Mouse (Mus musculus): ENCODE data around the gene Ahnak. TPM values are rescaled to one million over a fixed set of nuclear protein-coding genes. Genes with fewer than 3 reads are reported as not detected.
"Not testable (repeated sequence)": the region's sequence is repeated elsewhere in the genome, so short reads cannot be mapped to it uniquely, and the experiment has no call there.

Ahnak gene
- total RNA-seq, 2 experiments from 2014 or later, result 372 to 659 TPM

GRCm38 (mm10) chr19:9083892-9084291, 94.8 kb downstream of the Ahnak start:
- ATAC-seq (ENCODE audit: poor library complexity, severe bottlenecking), result not testable (repeated sequence)

- ATAC-seq (ENCODE audit: poor library complexity, severe bottlenecking), result peak; percentile 52; the same call in 1 of the 2 replicates
Measured at GRCm38 (mm10) chr19:9087821-9088220, 98.7 kb downstream of the Ahnak start, which contains the start of gene Scgb1a1. Gene Scgb1a1 (minus strand): TSS chr19:9087958.

DNA sequence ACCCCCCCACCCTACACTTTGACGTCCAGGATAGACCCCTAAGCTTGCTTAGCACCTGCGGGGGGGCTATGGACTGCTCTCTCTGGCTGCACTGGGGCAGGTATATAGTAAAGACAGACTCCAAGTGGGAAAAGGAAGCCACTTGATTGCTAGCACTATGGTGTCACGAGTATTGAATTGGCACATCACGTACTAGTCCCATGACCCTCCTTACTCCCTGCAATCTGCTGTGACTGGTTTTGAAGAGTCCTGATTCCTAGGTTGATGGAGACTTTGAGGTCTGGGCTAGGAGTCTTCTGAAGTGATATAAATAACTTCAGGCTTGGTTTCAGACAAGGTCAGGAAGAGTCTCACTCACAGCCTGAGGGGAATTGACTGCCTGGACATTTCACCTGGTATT, 101.1 kb downstream of the Ahnak start:
- no peak for ATAC-seq (ENCODE audit: poor library complexity, severe bottlenecking)

- ATAC-seq (ENCODE audit: poor library complexity, severe bottlenecking), result no peak
Measured at GRCm38 (mm10) chr19:9090709-9091108, 101.6 kb downstream of the Ahnak start.

DNA sequence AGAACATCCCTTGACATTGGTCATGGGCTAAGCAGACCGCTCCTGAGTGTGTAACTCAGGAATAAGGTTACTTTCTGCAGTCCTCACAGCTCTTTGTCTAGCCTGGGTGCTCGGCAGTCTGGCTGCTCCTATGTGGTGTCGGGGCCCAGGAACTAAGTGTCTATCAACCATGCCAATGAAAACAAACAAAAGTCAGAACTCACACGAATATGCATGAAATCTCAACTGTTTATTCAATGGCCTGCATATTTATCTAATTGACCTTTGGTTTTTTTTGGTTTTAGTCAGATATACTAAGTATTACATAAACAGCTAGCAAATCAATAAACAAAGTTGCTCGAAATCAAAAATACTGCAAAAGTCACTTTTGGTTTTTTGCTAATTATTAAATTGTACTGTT, 106.0 kb downstream of the Ahnak start:
- no peak for ATAC-seq (ENCODE audit: poor library complexity, severe bottlenecking)

DNA sequence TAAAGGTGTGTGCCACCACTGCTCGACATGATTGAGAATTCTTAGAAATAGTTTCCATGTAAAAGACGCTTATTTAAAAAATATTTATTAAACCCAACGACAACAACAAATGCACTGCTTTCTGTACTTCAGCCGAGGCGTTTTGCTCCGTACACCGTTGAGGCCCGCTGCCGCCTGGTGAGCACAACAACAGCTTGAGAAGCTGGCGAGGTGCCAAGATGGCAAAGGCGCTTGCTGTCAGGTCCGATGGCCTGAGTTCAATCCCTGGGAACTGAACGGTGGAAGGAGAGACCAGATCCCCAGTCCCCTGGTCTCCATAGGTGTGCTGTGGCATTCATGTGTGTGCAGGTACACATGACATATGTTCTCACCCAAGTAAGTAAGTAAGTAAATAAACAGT, 108.4 kb downstream of the Ahnak start:
- ATAC-seq (ENCODE audit: poor library complexity, severe bottlenecking), result no peak

DNA sequence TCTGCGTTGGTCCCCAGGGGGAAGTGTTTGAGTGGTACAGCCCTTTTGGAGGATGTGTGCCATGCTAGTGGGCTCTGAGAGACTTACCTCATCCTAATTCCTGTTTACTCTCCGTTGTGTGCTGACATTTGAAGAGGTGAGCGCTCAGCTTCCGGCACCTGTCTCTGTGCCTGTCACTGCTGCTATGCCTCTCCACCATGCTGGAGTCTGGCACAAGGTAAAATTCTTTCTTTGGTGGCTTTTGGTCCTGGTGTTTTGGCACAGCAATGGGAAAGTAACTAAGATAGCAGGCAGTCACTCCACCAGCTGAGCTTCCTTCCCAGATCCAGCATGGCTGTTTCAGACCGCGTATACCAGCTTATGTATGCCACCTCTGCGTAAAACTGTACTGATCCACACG, 110.7 kb downstream of the Ahnak start:
- ATAC-seq (ENCODE audit: poor library complexity, severe bottlenecking), result no peak

GRCm38 (mm10) chr19:9100297-9101061, 111.4 kb downstream of the Ahnak start:
- ATAC-seq (ENCODE audit: poor library complexity, severe bottlenecking), result no peak

- ATAC-seq (ENCODE audit: poor library complexity, severe bottlenecking), result no peak
Measured at GRCm38 (mm10) chr19:9101062-9101457, 112.0 kb downstream of the Ahnak start.

DNA sequence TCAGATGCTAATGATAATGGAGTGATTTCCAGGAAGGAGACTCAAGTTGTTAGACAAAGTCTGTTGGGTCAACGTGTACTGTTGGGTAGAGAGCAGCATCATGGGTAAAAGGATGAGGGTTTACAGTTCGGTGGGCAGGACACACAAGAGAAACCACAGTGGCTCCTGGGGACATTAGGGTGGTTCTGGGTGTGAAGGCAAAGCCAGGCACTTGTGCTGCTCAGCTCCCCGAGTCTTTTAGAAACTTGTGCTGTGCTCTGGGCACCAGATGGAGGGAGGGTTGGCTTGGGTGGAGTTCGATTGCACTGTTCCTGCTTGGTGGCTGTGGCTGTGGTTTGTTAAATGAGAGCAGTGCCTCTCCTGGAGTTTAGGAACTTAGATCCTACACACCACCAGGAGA, 114.9 kb downstream of the Ahnak start:
- ATAC-seq (ENCODE audit: poor library complexity, severe bottlenecking), result peak; percentile 35; the same call in 1 of the 2 replicates

GRCm38 (mm10) chr19:9105101-9105685, 116.1 kb downstream of the Ahnak start:
- no peak for ATAC-seq (ENCODE audit: poor library complexity, severe bottlenecking)

DNA sequence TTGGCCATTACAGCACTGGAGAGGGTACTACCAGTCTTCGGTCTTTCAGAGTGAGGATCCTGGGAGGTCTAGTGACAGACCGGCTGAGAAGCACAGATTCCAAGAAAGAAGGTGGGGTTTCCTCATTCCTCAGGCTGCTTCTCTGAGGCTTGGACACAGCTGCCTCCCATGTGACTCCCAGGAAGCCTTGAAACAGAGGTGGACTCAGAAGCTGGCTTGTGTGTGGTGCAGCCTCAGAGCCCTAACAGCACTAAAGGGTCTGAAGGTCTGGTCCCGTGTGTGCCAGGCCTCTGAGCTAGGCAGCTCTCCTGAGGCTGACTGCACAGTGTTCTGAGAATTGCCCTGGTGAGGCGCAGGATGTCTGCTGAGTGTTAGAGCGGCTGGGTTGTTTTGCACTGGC, 117.0 kb downstream of the Ahnak start:
- no peak for ATAC-seq (ENCODE audit: poor library complexity, severe bottlenecking)

- ATAC-seq (ENCODE audit: poor library complexity, severe bottlenecking), result no peak
Measured at GRCm38 (mm10) chr19:9106751-9107378, 117.8 kb downstream of the Ahnak start.

GRCm38 (mm10) chr19:9107379-9107755, 118.3 kb downstream of the Ahnak start:
- ATAC-seq (ENCODE audit: poor library complexity, severe bottlenecking), result no peak

DNA sequence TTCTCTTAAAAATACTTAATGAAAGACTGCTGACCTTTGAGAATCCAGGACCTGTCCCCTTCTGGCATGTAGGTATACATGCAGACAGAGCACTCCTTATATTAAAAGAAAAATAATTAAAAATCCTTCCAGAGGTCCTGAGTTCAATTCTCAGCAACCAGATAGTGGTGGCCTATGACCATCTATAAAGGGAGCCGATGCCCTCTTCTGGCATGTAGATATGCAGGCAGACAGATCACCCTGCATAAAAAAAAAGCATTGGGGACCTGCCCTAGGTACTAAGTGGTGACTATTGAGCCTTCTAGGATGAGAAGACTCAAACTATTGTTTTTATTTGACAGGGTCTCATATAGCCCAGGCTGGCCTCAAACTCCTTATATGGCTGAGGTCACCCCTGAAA, 119.5 kb downstream of the Ahnak start:
- no peak for ATAC-seq (ENCODE audit: poor library complexity, severe bottlenecking)

DNA sequence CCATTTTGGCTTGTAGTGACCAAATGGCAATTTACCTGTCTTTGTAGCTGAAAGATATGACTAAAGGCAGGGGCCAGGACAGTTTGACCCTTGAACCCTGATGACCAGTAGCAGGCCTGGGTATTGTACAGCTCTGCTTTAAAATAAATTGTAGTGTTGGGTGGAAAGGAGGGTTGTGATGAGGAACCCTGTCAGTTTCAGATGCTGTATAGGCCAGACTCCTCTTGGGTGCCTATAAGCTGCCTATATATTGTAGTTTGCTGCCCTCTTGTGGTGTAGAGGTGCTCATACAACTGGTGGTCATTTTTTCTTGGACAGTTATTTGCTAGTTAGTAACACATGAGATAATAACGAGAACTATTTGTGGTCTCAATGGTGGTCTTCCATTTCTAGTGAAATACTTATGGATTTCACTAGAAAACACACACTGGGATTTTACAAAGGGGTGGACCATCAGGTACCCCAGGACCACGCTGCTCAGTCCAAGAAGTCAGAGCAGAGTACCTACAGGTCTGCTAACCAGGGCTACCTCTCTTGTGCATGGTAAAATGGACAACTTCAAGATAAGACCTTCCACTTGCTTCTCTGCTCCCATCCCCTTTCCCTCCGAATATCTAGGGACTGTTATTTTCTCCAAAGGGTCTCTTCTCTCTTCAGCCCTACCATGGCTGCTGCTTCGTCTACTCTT, 121.2 kb downstream of the Ahnak start:
- peak; percentile 90 for ATAC-seq (ENCODE audit: poor library complexity, severe bottlenecking)

DNA sequence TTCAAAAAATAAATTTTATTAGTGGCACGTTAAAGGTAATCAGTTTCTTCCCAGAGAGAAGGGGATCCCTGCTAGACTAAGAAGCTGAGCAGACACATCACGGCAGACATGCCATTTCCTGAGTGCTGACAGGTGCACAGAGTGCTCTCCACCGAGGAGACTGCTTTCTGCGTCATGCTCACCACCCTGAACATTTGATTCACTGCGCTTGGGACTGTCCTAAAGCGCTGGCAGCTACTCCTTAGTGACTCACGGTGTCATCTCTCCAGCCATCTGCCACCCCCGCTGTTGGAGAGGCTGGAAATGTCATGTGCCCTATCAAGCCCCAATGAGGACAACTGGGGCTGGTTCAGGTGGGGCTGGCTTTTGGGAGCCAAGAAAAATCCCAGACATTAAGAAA, 123.0 kb downstream of the Ahnak start:
- ATAC-seq (ENCODE audit: poor library complexity, severe bottlenecking), result no peak

DNA sequence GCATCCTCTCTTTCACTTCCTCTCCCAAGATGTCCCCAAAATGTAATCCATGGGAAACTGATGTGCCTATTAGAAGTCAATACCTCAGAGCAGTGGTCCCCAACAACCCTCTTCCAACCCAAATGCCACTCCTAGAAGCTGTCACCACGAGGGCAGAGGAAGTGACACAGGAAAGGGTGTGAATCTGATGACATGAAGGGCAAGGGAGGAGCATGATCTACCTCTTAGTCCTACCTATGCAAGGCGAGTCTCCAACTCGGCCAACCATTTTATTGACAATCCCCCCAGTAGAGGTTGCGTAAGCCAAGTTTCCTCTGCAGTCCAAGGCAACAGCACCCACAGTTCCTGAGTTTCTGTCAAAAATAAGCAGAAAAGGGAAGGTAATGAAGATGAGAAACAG, 127.2 kb downstream of the Ahnak start:
- ATAC-seq (ENCODE audit: poor library complexity, severe bottlenecking), result peak; percentile 64

- ATAC-seq (ENCODE audit: poor library complexity, severe bottlenecking), result no peak
Measured at GRCm38 (mm10) chr19:9117275-9117674, 128.2 kb downstream of the Ahnak start.

DNA sequence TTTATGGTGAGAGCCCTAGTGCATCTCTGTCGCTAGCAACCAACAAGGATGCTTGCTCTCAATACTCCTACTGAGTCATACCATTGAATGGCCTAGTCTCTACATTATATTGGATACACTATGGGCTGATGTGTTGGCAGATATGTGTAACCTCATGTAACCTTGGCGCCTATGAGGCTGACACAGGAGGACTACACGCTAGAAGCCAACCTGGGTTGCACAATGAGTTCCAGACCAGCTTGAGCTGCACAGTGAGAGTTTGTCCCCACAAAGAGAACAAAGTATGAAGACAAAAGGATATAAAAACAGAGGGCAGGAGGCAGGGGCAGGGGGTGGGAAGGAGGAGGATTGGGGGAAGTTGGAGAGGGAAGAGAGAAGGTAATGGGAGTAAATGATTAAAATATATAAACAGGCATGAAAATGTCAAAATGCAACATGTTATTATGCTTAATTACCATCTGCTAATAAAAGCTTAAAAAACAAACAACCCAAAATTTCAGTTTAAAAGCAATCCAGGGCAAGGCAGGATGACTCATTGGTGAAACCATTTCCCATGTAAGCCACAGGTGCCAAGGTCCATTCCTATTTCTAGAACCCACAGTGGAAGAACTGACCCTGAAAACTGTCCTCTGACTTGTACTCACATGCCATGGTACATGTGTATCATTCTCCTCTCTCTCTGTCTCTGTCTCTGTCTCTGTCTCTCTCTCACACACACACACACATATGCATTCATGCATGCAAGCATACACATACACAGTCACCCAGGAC, 130.8 kb downstream of the Ahnak start:
- no peak for ATAC-seq (ENCODE audit: poor library complexity, severe bottlenecking)

DNA sequence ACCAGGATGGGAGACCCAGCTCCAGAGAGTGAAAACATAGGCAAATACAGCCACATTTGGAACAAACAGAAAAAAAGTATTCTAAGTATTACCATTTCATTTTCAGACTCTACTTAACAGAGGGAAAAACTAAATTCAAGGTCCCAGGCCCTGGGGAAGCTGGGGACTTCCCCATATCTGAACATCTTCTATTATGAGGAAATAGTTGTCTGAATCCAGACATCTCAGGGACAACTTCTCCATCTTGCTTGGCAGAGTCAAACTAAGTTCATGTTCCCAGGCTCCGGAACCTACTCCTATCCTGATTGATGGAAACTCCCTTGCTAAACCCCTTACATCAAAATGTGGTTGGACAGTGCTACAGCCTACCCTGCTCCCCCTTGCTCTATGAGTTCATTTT, 133.3 kb downstream of the Ahnak start:
- no peak for ATAC-seq (ENCODE audit: poor library complexity, severe bottlenecking)
